9 mouse cellular contexts compared by ENCODE assay signal in the genomic region with DNA sequence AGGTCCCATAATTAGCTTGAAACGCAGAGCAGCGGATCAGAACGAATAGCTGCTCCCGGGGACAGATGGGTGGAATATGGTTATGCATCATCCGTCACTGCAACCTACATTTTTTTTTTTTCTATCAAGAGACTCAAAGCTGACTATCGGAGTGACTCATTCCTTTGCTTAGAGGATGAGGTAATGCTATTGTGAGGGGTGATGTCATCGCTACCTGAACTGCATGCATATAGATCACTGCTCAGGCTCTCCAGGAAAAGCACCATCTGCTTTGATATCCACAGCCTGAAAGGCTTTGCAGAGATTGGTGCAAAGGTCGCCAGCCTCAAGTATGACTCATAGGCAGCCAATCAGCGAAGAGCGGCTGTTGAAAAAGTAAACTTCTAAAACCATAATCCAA. TPM values are rescaled to one million over a fixed set of nuclear protein-coding genes. Genes with fewer than 3 reads are reported as not detected.
DNase-seq lines count a peak whose midpoint lies in the region; ATAC-seq and TF ChIP-seq lines count a peak whose summit lies in the region.
"Had no signal": no experiment of that assay in that cellular context is flagged by ENCODE, and none has a peak within 500 bp of the region (broad histone marks: within the 10 kb centered on the region; RNA-seq: fewer than 3 reads in every experiment).

No protein-coding gene starts in this region.

- ATAC-seq in forebrain, embryonic 16.5 days, result peak; percentile 84
- peak; percentile 100 for ATAC-seq in intestine, postnatal 0 days
- ATAC-seq in midbrain, postnatal 0 days (ENCODE audit: low FRiP score), result peak; percentile 90

- peak; percentile 73 for DNase-seq in right cerebral cortex, adult 18-20 months
- DNase-seq in right cerebral cortex, postnatal 4 days, result no peak
- DNase-seq in adrenal gland, postnatal 36 days, result peak; percentile 49 to 67
- DNase-seq in midbrain, postnatal 0 days (ENCODE audit: low spot score), result peak; percentile 64
- DNase-seq in ovary, postnatal 10 days (ENCODE audit: low spot score), result no peak
- no peak for DNase-seq in thymus, postnatal 36 days

- no peak overlapping the region for H3K4me3 ChIP-seq in forebrain, embryonic 16.5 days (replicated peaks; ENCODE audit: low read length)
- no peak overlapping the region for H3K4me3 ChIP-seq in intestine, postnatal 0 days (ENCODE audit: low read depth, low read length)
- no peak overlapping the region for H3K4me3 ChIP-seq in midbrain, postnatal 0 days (ENCODE audit: low read depth, low read length)
- H3K4me3 ChIP-seq: myocyte had no signal

- whole genome bisulfite sequencing in forebrain, embryonic 16.5 days, result 34% methylated on average over 10 of the region's 10 CpGs
- WGBS in intestine, postnatal 0 days, result 34% methylated on average over 10 of the region's 10 CpGs
- WGBS in midbrain, postnatal 0 days, result 66% methylated on average over 10 of the region's 10 CpGs

- no peak overlapping the region for H3K27ac ChIP-seq in forebrain, embryonic 16.5 days (ENCODE audit: low read length)
- peak overlapping the region; percentile 73; the same call in 1 of the 2 replicates for H3K27ac ChIP-seq in intestine, postnatal 0 days (ENCODE audit: low read depth, low read length)
- 0 out of 2 replicates have a peak overlapping the region, but pooled peaks have one; percentile 34 for H3K27ac ChIP-seq in midbrain, postnatal 0 days (ENCODE audit: low read depth, low read length)

- H3K27me3 ChIP-seq in forebrain, embryonic 16.5 days (replicated peaks; ENCODE audit: control insufficient read depth, insufficient read depth, low read length), result no peaks in the 10 kb centered on the region
- H3K27me3 ChIP-seq in intestine, postnatal 0 days (replicated peaks; ENCODE audit: control insufficient read depth, insufficient read depth, low read length), result no peaks in the 10 kb centered on the region
- H3K27me3 ChIP-seq in midbrain, postnatal 0 days (ENCODE audit: insufficient read depth, low read length), result no peaks in the 10 kb centered on the region

- no peak for TF ChIP-seq CTCF in intestine, postnatal 0 days (IDR thresholded peaks at IDR 0.05; ENCODE audit: low read depth)
- TF ChIP-seq CTCF in midbrain, postnatal 0 days (IDR thresholded peaks at IDR 0.05), result no peak

- H3K36me3 ChIP-seq in forebrain, embryonic 16.5 days (ENCODE audit: control insufficient read depth, insufficient read depth), result no peaks in the 10 kb centered on the region
- H3K36me3 ChIP-seq in intestine, postnatal 0 days (ENCODE audit: control insufficient read depth, insufficient read depth), result 0 out of 2 replicates have a peak, but pooled peaks cover 4% of the 10 kb centered on the region
- H3K36me3 ChIP-seq in midbrain, postnatal 0 days (ENCODE audit: insufficient read depth, low read length), result no peaks in the 10 kb centered on the region

- no peak overlapping the region for H3K9ac ChIP-seq in forebrain, embryonic 16.5 days (replicated peaks; ENCODE audit: low read depth, low read length)
- H3K9ac ChIP-seq in intestine, postnatal 0 days (ENCODE audit: low read depth, low read length), result no peak overlapping the region
- no peak overlapping the region for H3K9ac ChIP-seq in midbrain, postnatal 0 days (replicated peaks; ENCODE audit: low read length, poor library complexity, severe bottlenecking)

- H3K4me2 ChIP-seq in forebrain, embryonic 16.5 days (ENCODE audit: low read length), result 0 out of 2 replicates have a peak overlapping the region, but pooled peaks have one; percentile 19
- peak overlapping the region; percentile 31 for H3K4me2 ChIP-seq in intestine, postnatal 0 days (replicated peaks; ENCODE audit: low read depth)
- peak overlapping the region; percentile 13; the same call in 1 of the 2 replicates for H3K4me2 ChIP-seq in midbrain, postnatal 0 days (ENCODE audit: low read depth, low read length, poor library complexity, severe bottlenecking)

- H3K4me1 ChIP-seq in forebrain, embryonic 16.5 days (replicated peaks; ENCODE audit: control insufficient read depth, insufficient read depth, low read length), result no peaks in the 10 kb centered on the region; the same call in 1 of the 2 replicates
- H3K4me1 ChIP-seq in intestine, postnatal 0 days (replicated peaks; ENCODE audit: control insufficient read depth, insufficient read depth, low read length), result no peaks in the 10 kb centered on the region; the same call in 1 of the 2 replicates
- no peaks in the 10 kb centered on the region for H3K4me1 ChIP-seq in midbrain, postnatal 0 days (ENCODE audit: insufficient read depth, low read length)

- H3K9me3 ChIP-seq in forebrain, embryonic 16.5 days (ENCODE audit: control insufficient read depth, low read length), result no peaks in the 10 kb centered on the region
- H3K9me3 ChIP-seq in intestine, postnatal 0 days (ENCODE audit: control insufficient read depth), result no peaks in the 10 kb centered on the region
- H3K9me3 ChIP-seq in midbrain, postnatal 0 days (ENCODE audit: low read length), result no peaks in the 10 kb centered on the region

RNA-seq across cellular contexts. Expression of a gene that starts 27.8 kb away (rescaled TPM):
- 10 to 100 TPM; 19.4 to 20.0 TPM for total RNA-seq in adrenal gland, postnatal 36 days (2021)
- polyA plus RNA-seq in forebrain, embryonic 16.5 days (2015; fragmentation: Nextera tagmentation; extraction: Ambion mirVana), result 14.4 and 17.8 TPM in 2 replicates
- 8.4 and 9.6 TPM in 2 replicates for polyA plus RNA-seq in intestine, postnatal 0 days (2015; fragmentation: Nextera tagmentation; extraction: Ambion mirVana)
- 19.3 and 25.1 TPM in 2 replicates for total RNA-seq in midbrain, postnatal 0 days (2014; rRNA removed)
- 7.7 TPM in 2 replicates for polyA plus RNA-seq in midbrain, postnatal 0 days (2015; fragmentation: Nextera tagmentation; extraction: Ambion mirVana)

RNA-seq across cellular contexts. Expression of a gene that starts 46.6 kb away (rescaled TPM):
- total RNA-seq in adrenal gland, postnatal 36 days (2021), result not detected
- not detected in 2 replicates for polyA plus RNA-seq in forebrain, embryonic 16.5 days (2015; fragmentation: Nextera tagmentation; extraction: Ambion mirVana)
- polyA plus RNA-seq in intestine, postnatal 0 days (2015; fragmentation: Nextera tagmentation; extraction: Ambion mirVana), result not detected in 2 replicates
- total RNA-seq in midbrain, postnatal 0 days (2014; rRNA removed), result not detected in 2 replicates
- polyA plus RNA-seq in midbrain, postnatal 0 days (2015; fragmentation: Nextera tagmentation; extraction: Ambion mirVana), result not detected in 2 replicates
- polyA plus RNA-seq: myocyte had no signal

Comparison
In these comparisons a context has a peak if more than half of its experiments do, and no peak if none do; other contexts are left out.
1. DNase-seq: peak in right cerebral cortex, adult 18-20 months (single experiment), adrenal gland, postnatal 36 days (2 of 2) and midbrain, postnatal 0 days (single experiment); none in right cerebral cortex, postnatal 4 days (single experiment), ovary, postnatal 10 days (single experiment) and thymus, postnatal 36 days (0 of 2).
2. Peak in every context shown above with its lines, with median percentiles within 50 percentile points of each other: ATAC-seq and H3K4me2 ChIP-seq.